Mouse (Mus musculus) forebrain, embryonic 12.5 days (tissue): Measurements from ENCODE around the gene Rtn4rl1. TPM values are rescaled to one million over a fixed set of nuclear protein-coding genes. Genes with fewer than 3 reads are reported as not detected.

Experiments used
- ATAC-seq: fragments of 200-750 bp; cut with Nextera tagmentation; 2 replicates; pipeline ENCODE4 v1.8.0; 2017; ENCODE audit warnings: moderate TSS enrichment; ENCODE audit not compliant: low FRiP score
- H3K27ac ChIP-seq: fragments of 300-500 bp; sonication (generic); 2 replicates; pipeline ENCODE4 v1.5.1; 2016; ENCODE audit warnings: mild to moderate bottlenecking
- H3K27me3 ChIP-seq: fragments of 300-500 bp; sonication (generic); 2 replicates; pipeline ENCODE4 v1.6.1; 2016; ENCODE audit warnings: mild to moderate bottlenecking
- H3K36me3 ChIP-seq: fragments of 300-500 bp; sonication (generic); replicated peaks from 2 replicates; pipeline ENCODE4 v1.6.1; 2016; ENCODE audit warnings: mild to moderate bottlenecking
- H3K4me1 ChIP-seq: fragments of 300-500 bp; sonication (generic); 2 replicates; pipeline ENCODE4 v1.6.1; 2016
- H3K4me2 ChIP-seq: fragments of 300-500 bp; sonication (generic); 2 replicates; pipeline ENCODE4 v1.6.1; 2016; ENCODE audit warnings: mild to moderate bottlenecking, moderate library complexity
- H3K4me3 ChIP-seq: fragments of 300-500 bp; sonication (generic); replicated peaks from 2 replicates; pipeline ENCODE4 v1.5.1; 2016; ENCODE audit warnings: mild to moderate bottlenecking
- H3K9ac ChIP-seq: fragments of 300-500 bp; sonication (generic); 2 replicates; pipeline ENCODE4 v1.6.1; 2016; ENCODE audit warnings: mild to moderate bottlenecking
- H3K9me3 ChIP-seq: fragments of 300-500 bp; sonication (generic); 2 replicates; pipeline ENCODE4 v1.6.1; 2016
- WGBS: fragments of 180-500 bp; shearing (Covaris S2); methylation state at CpG from one replicate; pipeline ENCODE4 v1.1.7; 2016; 5-methylcytosine and 5-hydroxymethylcytosine counted together
- polyA plus RNA-seq: library from polyadenylated mRNA; unstranded; fragments of >200 nt; fragmentation: Nextera tagmentation; extraction: Ambion mirVana; gene quantifications from 2 replicates; pipeline ENCODE4 v1.2.1, GENCODE M21; 2016

Gene Rtn4rl1
- polyA plus RNA-seq, 1 experiment from 2014 or later: 1.7 TPM

DNA sequence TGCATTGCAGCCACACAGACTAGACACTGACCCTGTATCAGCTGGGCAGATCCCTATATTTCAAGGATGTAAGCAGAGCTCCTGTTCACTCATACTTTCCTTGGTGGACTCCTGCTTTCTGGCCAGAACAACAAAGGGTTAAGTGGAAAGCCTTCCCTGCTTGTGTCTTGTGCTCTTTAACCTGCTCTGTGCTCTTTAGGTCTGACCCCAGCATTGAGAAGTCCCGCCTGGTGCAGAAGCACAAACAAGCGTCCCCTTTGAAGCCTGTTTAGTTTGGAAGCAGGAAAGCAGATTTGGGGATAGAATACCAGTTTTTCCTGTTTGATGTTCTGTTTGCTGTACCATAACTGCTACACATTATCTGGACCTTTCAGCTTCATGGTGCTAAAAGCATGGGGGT, 35.7 kb upstream of the Rtn4rl1 start:
- H3K9me3 ChIP-seq: no peaks in the 10 kb centered on the region
- no peak overlapping the region for H3K4me3 ChIP-seq
- H3K27ac ChIP-seq: no peak overlapping the region
- no peak overlapping the region for H3K9ac ChIP-seq
- H3K4me2 ChIP-seq: no peak overlapping the region
- no peaks in the 10 kb centered on the region for H3K4me1 ChIP-seq
- peaks cover 3% of the 10 kb centered on the region for H3K27me3 ChIP-seq
- peaks cover 46% of the 10 kb centered on the region for H3K36me3 ChIP-seq
- 53% methylated on average over 2 of the region's 2 CpGs for WGBS
- ATAC-seq: no peak

DNA sequence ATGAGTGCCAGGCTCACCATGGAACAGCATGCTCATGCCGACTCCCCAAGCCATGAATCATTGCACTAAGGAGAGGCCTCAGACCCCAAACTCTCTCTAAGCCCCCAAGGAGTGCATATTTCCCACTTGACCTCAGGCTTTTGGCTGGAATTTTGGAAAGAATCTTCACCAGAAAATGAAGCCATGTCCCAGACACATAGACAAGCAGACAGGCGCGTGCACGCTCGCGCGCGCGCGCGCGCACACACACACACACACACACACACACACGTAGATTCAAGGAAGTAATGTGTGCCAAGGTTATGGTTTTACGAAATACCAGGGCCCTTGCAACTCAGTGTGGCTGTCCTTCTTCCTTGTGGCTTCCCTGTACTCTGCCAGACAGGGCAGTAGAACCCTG, 35.2 kb upstream of the Rtn4rl1 start:
- 93% methylated on average over 14 of the region's 14 CpGs for WGBS

DNA sequence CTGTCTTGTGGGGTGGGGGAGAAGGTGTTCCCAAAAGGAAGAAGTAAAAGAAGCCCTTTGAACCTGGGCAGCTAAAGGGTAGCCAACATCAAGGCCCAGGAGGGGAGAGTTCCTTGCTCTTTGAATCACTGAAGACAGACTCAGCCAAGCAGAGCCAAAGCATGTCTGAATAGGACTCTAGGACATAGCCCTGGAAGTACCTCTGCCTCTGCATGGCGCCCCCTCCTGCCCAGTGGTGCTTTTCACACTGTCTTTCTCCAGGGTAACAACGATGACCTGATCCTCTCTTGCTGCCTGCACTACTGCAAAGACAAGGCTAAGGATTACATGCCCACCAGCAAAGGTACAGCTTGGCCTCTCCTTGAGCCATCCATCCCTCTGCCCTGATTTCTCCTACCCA, 34.0 kb upstream of the Rtn4rl1 start:
- no peaks in the 10 kb centered on the region for H3K9me3 ChIP-seq
- peaks cover 53% of the 10 kb centered on the region for H3K36me3 ChIP-seq

More for the DNA sequence above, 35.2 kb upstream of the Rtn4rl1 start:
- H3K36me3 ChIP-seq: peaks cover 51% of the 10 kb centered on the region
- H3K4me2 ChIP-seq: no peak overlapping the region
- H3K4me3 ChIP-seq: no peak overlapping the region
- no peak overlapping the region for H3K9ac ChIP-seq
- no peak overlapping the region for H3K27ac ChIP-seq
- ATAC-seq: no peak
- H3K9me3 ChIP-seq: no peaks in the 10 kb centered on the region
- peaks cover 8% of the 10 kb centered on the region for H3K27me3 ChIP-seq
- H3K4me1 ChIP-seq: no peaks in the 10 kb centered on the region

DNA sequence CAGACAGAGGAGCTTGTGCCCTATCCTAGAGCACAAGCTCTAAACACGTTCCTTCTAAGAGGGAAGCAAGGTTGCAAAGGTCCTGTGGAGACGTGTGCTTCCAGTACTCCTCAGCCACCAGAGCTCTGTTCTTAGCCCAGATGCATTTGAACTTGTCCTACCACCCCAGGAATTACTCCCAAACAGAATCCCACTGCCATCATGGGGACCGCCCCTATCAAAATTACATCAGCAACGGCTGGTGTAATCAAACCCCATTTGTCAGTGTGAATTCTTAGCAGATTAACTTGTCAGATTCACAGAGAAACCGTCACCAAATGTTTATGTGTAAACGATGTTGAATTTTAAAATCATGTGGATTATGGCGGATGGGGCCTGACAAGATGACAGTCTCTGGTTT, 32.6 kb upstream of the Rtn4rl1 start:
- Histone ChIP-seq H3K27me3 (peaks cover 33% of the 10 kb centered on the region), H3K4me1 (peaks cover 7% of the 10 kb centered on the region), H3K36me3 (peaks cover 53% of the 10 kb centered on the region), H3K4me3 (no peak overlapping the region), H3K4me2 (no peak overlapping the region), H3K9ac (no peak overlapping the region), H3K27ac (no peak overlapping the region), H3K9me3 (no peaks in the 10 kb centered on the region)
- no peak for ATAC-seq
- 89% methylated on average over 7 of the region's 7 CpGs for WGBS

More for the DNA sequence above, 34.0 kb upstream of the Rtn4rl1 start:
- no peak for ATAC-seq
- Histone ChIP-seq H3K4me3 (no peak overlapping the region), H3K27me3 (peaks cover 19% of the 10 kb centered on the region), H3K4me2 (no peak overlapping the region), H3K9ac (no peak overlapping the region), H3K27ac (no peak overlapping the region), H3K4me1 (no peaks in the 10 kb centered on the region)
- 60% methylated on average over 2 of the region's 2 CpGs for WGBS

DNA sequence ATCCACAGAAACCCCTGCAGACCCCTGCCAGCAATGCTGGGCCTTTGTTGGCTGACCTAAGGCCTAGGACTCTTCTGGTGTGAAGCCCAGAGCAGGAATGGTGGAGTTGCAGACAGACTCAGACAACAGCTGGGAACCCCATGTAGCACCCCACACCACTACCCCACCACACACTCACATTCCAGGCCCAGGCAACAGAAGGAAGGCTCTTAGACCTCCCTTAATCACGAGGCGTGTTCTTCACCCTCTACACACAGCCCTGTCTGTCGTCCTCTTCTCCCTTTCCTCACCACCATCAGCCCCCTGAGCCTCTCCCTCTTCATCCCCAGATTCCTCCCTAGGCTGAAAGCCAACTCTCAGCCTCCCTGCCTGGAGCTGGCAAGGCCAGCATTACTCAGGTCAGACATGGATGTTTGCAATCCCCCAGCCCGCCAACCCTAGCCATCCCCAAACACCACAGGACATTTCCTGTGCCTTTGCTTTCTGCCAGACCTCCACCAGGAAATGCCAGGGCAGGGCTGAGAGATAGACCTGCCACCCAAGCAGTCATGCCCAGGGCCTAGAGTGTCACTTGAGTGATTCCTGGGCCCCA, 32.1 kb upstream of the Rtn4rl1 start:
- WGBS: 89% methylated on average over 4 of the region's 4 CpGs
- Histone ChIP-seq H3K4me2 (no peak overlapping the region), H3K4me3 (no peak overlapping the region), H3K27ac (no peak overlapping the region), H3K36me3 (peaks cover 53% of the 10 kb centered on the region), H3K9me3 (no peaks in the 10 kb centered on the region), H3K27me3 (peaks cover 39% of the 10 kb centered on the region), H3K9ac (no peak overlapping the region), H3K4me1 (peaks cover 12% of the 10 kb centered on the region)
- no peak for ATAC-seq

- H3K4me3 ChIP-seq: no peak overlapping the region
- H3K9ac ChIP-seq: no peak overlapping the region
- peaks cover 50% of the 10 kb centered on the region for H3K27me3 ChIP-seq
- H3K4me1 ChIP-seq: peaks cover 23% of the 10 kb centered on the region
- ATAC-seq: no peak
- no peak overlapping the region for H3K27ac ChIP-seq
- H3K9me3 ChIP-seq: no peaks in the 10 kb centered on the region
- H3K4me2 ChIP-seq: no peak overlapping the region
- WGBS: 92% methylated on average over 12 of the region's 12 CpGs
- H3K36me3 ChIP-seq: peaks cover 48% of the 10 kb centered on the region
Measured at GRCm38 (mm10) chr11:75162591-75163080, 30.9 kb upstream of the Rtn4rl1 start.

DNA sequence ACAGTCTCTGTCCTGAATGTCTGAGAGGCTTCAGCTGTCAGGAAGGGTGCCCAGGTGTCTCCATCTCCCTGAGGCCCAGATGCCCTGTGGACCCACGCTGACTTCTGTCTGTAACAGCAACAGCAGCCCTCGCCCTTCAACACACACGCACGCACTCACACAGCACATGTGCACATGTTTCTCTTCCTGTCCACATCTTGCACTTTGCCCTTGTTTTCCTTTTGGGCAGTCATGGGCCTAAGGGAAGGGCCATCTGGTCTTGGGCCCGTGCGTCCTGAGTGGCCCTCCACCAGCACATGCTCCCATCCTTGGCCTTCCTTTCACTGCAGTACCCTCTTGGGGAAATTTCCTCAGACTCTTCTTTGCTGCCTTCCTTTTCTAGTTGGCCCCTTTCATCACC, 30.2 kb upstream of the Rtn4rl1 start:
- Histone ChIP-seq H3K36me3 (peaks cover 48% of the 10 kb centered on the region), H3K27me3 (peaks cover 58% of the 10 kb centered on the region), H3K4me3 (no peak overlapping the region), H3K4me2 (no peak overlapping the region), H3K9me3 (no peaks in the 10 kb centered on the region), H3K9ac (no peak overlapping the region), H3K4me1 (peaks cover 30% of the 10 kb centered on the region), H3K27ac (no peak overlapping the region)
- WGBS: 96% methylated on average over 6 of the region's 6 CpGs
- ATAC-seq: no peak

DNA sequence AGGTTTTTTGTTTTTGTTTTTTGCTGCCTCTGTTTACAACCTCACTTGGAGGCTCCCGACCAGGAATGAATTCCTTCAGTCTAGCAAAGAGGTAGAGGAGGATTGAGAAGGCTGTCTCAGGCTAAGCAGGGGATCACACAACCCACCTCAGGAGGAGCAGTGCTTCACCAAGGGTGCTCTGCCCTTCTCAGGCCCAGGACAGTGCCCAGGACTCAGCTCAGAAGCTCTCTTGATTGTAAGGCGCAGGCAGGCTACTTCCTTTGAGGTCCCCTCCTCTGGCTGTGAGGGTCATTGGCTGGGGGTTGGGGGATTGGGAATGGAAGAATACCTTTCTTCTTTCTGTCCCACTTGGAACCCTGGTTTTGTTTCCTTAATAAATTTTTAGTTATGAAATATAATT, 29.5 kb upstream of the Rtn4rl1 start:
- Histone ChIP-seq H3K4me2 (no peak overlapping the region), H3K36me3 (peaks cover 47% of the 10 kb centered on the region), H3K9me3 (no peaks in the 10 kb centered on the region), H3K27me3 (peaks cover 64% of the 10 kb centered on the region), H3K4me1 (peaks cover 37% of the 10 kb centered on the region), H3K9ac (no peak overlapping the region), H3K4me3 (no peak overlapping the region), H3K27ac (no peak overlapping the region)
- WGBS: 79% methylated on average over 2 of the region's 2 CpGs
- no peak for ATAC-seq

DNA sequence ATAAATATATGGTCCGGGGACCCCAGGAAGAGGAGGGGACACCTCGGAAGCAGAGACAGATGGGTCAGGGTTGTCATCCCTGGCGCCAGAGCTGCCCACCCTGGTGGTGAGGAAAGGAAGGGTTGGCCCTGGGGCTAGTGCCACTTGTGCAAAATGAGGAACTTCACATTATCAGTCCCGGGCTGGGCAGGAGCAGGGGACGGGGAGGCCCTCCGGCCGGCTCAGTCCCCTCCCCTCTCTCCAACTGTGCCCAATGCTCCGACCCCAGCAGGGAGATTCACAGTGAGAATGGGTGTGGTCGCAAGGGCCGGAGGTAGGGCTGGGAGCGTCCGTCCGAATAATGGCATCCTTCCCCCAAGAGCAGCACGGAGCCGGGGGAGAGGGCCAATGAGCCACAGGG, 28.8 kb upstream of the Rtn4rl1 start:
- Histone ChIP-seq H3K4me2 (no peak overlapping the region), H3K36me3 (peaks cover 40% of the 10 kb centered on the region), H3K9ac (no peak overlapping the region)

DNA sequence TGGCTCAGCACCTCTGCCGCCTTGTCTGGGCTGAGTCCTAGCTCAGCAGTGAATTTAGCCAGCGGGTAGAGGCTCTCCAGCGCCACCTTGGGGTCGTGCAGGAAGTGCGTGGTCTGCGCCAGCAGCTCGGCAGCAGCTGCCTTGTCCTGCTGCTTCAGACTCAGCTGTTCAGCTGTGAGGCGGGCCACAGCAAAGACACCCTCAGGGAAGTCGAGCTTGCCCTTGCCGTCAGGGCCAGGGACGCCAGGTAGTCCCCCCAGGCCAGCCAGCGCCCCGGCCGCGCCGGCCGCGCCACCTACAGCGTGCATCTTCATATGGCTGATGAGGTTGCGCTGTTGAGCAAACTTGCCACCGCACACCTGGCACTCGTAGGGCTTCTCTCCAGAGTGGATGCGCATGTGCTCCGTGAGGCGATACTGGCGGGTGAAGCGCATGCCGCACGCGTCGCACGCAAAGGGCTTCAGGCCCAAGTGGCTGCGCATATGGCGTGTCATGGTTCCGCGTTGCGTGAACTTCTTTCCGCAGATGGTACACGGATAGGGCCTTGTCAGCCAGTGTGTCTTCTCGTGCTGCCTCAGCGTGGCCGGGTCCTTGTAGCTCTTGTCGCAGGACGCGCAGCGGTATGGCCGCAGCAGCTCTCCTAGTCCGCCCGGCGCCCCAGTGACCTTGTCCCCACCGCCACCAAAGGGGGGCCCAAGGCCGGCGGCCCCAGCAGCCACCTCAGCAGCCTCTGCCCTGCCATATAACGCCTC, 28.0 kb upstream of the Rtn4rl1 start:
- Histone ChIP-seq H3K4me3 (peak overlapping the region; percentile 46), H3K9me3 (no peaks in the 10 kb centered on the region), H3K9ac (no peak overlapping the region), H3K4me1 (peaks cover 51% of the 10 kb centered on the region), H3K36me3 (peaks cover 31% of the 10 kb centered on the region), H3K27me3 (peaks cover 80% of the 10 kb centered on the region), H3K27ac (no peak overlapping the region), H3K4me2 (peak overlapping the region; percentile 43)
- 3% methylated on average over 54 of the region's 54 CpGs for WGBS
- ATAC-seq: no peak

More for the DNA sequence above, 28.8 kb upstream of the Rtn4rl1 start:
- WGBS: 12% methylated on average over 15 of the region's 15 CpGs
- Histone ChIP-seq H3K4me1 (peaks cover 43% of the 10 kb centered on the region), H3K27me3 (peaks cover 71% of the 10 kb centered on the region), H3K9me3 (no peaks in the 10 kb centered on the region), H3K4me3 (0 out of 2 replicates have a peak overlapping the region, but pooled peaks have one; percentile 46), H3K27ac (no peak overlapping the region)
- ATAC-seq: no peak

DNA sequence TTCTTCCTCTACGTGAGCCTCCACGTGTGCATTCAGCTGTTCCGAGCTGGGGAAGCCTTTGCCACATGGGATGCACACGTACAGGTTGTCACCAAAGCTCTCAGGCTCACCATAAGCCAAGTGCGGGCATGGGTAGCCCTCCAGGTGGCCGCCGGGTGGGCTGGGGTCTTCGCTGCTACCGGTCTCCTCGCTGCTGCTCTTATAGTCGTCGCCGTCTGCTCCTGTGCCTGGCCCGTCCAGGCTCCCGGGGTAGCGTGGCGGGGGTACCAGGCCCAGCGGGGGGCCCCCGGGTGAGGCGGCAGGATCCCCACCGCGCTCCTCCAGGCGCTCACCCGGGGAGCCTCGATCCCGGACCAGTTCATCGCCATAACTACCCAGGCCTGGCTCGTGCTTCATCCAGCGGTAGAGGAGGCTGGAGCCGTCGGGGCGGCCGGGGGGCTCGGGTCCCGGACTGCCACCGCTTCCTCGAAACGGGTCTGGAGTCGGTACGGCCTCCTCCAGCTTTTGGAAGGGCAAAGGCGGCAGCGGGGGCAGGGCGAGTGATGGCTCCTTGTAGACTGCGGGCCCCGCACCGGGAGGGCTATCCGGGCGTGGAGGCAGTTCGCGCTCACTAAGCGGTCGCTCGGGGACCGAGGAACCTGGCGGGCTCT, 27.3 kb upstream of the Rtn4rl1 start:
- H3K9ac ChIP-seq: no peak overlapping the region
- 4% methylated on average over 55 of the region's 55 CpGs for WGBS
- H3K27ac ChIP-seq: no peak overlapping the region
- H3K27me3 ChIP-seq: peaks cover 87% of the 10 kb centered on the region
- H3K36me3 ChIP-seq: peaks cover 26% of the 10 kb centered on the region
- H3K4me1 ChIP-seq: peaks cover 54% of the 10 kb centered on the region
- H3K9me3 ChIP-seq: no peaks in the 10 kb centered on the region
- H3K4me2 ChIP-seq: peak overlapping the region; percentile 43
- ATAC-seq: no peak
- peak overlapping the region; percentile 46 for H3K4me3 ChIP-seq

- H3K4me3 ChIP-seq: peak overlapping the region; percentile 46
- H3K27ac ChIP-seq: no peak overlapping the region
- no peak overlapping the region for H3K9ac ChIP-seq
- WGBS: 2% methylated on average over 67 of the region's 68 CpGs
- peaks cover 61% of the 10 kb centered on the region for H3K4me1 ChIP-seq
- peaks cover 94% of the 10 kb centered on the region for H3K27me3 ChIP-seq
- H3K4me2 ChIP-seq: peak overlapping the region; percentile 43
- no peaks in the 10 kb centered on the region for H3K9me3 ChIP-seq
- peaks cover 18% of the 10 kb centered on the region for H3K36me3 ChIP-seq
- no peak for ATAC-seq
Measured at GRCm38 (mm10) chr11:75166861-75167642, 26.5 kb upstream of the Rtn4rl1 start.
